Mouse (Mus musculus): ENCODE measurements at regions not wholly inside any gene's neighbourhood (a gene's known extent, or its start where the extent isn't known, plus 50 kb on each side); places are given as distances from the start of the nearest gene placed in this dataset.

DNA sequence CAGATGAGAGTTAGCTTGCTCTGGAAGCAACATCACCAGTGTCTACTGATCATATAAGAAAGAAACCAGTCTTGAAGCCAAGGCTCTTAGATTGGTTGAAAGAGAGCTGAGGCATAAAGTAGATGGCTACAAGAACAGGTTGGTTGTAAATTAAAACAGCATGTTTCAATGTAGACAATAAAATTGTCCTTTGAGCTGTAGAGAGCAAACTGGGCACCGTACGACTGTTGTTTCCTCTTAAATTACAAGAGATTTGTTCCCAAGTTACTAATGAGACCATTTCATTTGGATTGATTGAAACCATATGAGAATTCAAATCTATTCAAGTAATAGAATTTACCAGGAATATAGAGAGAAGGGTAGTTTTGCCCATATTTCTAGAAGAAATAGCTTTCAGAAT, 770.9 kb upstream of the Adgrl2 start:
- Histone ChIP-seq H3K4me3 (ENCODE audit: insufficient read depth, low read length) (no peak overlapping the region), H3K4me1 (ENCODE audit: control insufficient read depth, insufficient read depth, low read length) (no peaks in the 10 kb centered on the region), H3K27ac (ENCODE audit: insufficient read depth, low read length) (no peak overlapping the region)
- TF ChIP-seq POLR2A (IDR thresholded peaks at IDR 0.05; ENCODE audit: extremely low read depth, insufficient read depth, low read length) = no peak
- no peak for TF ChIP-seq CTCF (IDR thresholded peaks at IDR 0.05; ENCODE audit: extremely low read depth, insufficient read depth, low read length)

DNA sequence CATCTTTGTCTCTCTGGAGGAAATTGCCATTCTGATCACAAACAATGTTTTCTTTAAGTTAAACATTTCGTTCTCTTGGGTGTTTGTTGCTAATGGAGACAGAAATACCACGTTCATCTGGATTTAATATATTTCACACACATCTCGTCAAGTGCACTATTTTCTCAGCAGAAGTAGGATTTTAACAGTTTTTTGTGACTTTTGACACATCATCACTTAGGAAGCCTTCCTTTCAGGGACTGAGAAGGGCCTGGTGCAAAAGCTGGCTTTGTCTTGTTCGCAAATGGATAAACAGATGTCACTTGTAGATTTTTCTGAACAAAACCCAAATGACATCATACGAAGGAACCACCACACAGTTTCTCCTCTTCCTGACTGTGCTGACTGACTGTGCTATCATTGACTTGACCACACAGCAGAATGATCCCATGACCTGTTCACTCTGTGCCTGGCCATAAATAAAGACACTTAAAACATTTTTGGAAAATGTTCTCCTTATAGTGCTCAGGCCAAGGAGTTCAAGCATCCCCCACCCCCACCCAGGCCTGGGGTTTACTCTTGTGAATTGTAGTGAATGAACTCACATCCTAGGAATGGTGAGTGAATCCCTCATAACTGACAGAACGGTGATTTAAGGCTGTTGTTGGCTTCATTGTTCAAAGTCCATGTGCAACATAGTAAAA, 767.7 kb upstream of the Adgrl2 start:
- Histone ChIP-seq H3K27ac (ENCODE audit: insufficient read depth, low read length) (no peak overlapping the region), H3K4me3 (ENCODE audit: insufficient read depth, low read length) (no peak overlapping the region), H3K4me1 (ENCODE audit: control insufficient read depth, insufficient read depth, low read length) (no peaks in the 10 kb centered on the region)
- no peak for TF ChIP-seq POLR2A (IDR thresholded peaks at IDR 0.05; ENCODE audit: extremely low read depth, insufficient read depth, low read length)
- TF ChIP-seq CTCF (IDR thresholded peaks at IDR 0.05; ENCODE audit: extremely low read depth, insufficient read depth, low read length) = no peak

DNA sequence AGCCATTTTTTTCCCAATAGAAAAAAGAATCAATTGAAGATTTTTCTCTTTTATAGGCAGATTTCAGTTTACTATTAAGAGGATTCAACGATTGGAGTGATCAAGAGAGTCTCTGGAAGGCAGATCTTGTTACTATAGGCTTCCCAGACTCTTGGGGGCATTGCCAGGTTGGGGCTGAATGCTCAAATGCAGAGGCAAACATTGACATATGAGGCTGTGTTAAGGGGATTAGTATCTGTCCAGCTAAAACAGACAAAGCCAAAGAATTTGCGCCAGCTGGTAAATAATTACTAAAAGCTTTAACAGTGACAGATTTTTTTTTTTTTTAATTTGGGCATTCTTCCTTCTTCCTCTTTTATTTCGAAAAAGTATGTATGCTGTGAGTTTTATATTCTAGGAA, 745.7 kb upstream of the Adgrl2 start:
- no peak for TF ChIP-seq POLR2A (IDR thresholded peaks at IDR 0.05; ENCODE audit: extremely low read depth, insufficient read depth, low read length)
- no peak for TF ChIP-seq CTCF (IDR thresholded peaks at IDR 0.05; ENCODE audit: extremely low read depth, insufficient read depth, low read length)
- H3K4me3 ChIP-seq (ENCODE audit: insufficient read depth, low read length) = no peak overlapping the region

DNA sequence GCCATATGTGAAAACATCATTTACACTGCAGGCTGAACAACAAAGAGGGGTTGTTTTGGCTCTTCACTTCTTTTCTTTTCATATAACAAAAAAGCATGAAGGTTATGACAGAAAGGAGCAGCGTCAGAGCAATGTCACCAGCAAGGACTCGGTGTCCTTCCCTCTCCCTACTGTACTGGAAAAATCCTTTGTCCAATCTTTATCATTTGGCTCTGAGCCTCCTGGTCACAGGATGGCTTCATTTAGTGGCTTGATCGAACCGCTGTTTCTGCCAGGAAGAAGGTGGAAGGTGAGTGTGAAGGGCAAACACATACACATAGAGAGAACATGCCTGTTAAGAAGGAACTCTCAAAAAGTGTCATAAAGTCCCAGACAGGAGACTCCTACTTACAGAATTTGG, 735.9 kb upstream of the Adgrl2 start:
- Histone ChIP-seq H3K4me3 (ENCODE audit: insufficient read depth, low read length) (no peak overlapping the region), H3K4me1 (ENCODE audit: control insufficient read depth, insufficient read depth, low read length) (no peaks in the 10 kb centered on the region), H3K27ac (ENCODE audit: insufficient read depth, low read length) (no peak overlapping the region)
- TF ChIP-seq CTCF (IDR thresholded peaks at IDR 0.05; ENCODE audit: extremely low read depth, insufficient read depth, low read length) = no peak
- no peak for TF ChIP-seq POLR2A (IDR thresholded peaks at IDR 0.05; ENCODE audit: extremely low read depth, insufficient read depth, low read length)

More for the DNA sequence above, 745.7 kb upstream of the Adgrl2 start:
- Histone ChIP-seq H3K4me1 (ENCODE audit: control insufficient read depth, insufficient read depth, low read length) (no peaks in the 10 kb centered on the region), H3K27ac (ENCODE audit: insufficient read depth, low read length) (no peak overlapping the region)

DNA sequence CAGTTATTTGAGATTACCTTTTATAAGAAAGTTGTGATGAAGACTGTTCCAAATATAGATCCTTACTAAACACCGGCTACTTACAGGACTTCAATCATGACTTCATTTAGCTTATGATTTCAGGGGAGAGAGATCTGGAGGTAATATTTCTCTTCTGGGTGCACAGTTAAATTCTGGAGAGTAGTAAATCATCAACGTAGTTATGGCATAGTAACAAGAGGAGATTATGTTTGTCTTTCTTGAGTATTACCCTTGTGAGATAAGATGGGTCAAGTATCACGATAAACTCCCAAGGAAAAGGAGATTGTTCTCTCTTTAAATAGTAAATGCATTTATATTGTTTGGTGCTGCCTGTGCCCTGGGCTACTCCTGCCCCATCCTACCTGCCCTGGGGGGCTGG, 734.5 kb upstream of the Adgrl2 start:
- Histone ChIP-seq H3K4me1 (ENCODE audit: control insufficient read depth, insufficient read depth, low read length) (no peaks in the 10 kb centered on the region), H3K27ac (ENCODE audit: insufficient read depth, low read length) (no peak overlapping the region), H3K4me3 (ENCODE audit: insufficient read depth, low read length) (no peak overlapping the region)
- TF ChIP-seq POLR2A (IDR thresholded peaks at IDR 0.05; ENCODE audit: extremely low read depth, insufficient read depth, low read length) = no peak
- no peak for TF ChIP-seq CTCF (IDR thresholded peaks at IDR 0.05; ENCODE audit: extremely low read depth, insufficient read depth, low read length)

DNA sequence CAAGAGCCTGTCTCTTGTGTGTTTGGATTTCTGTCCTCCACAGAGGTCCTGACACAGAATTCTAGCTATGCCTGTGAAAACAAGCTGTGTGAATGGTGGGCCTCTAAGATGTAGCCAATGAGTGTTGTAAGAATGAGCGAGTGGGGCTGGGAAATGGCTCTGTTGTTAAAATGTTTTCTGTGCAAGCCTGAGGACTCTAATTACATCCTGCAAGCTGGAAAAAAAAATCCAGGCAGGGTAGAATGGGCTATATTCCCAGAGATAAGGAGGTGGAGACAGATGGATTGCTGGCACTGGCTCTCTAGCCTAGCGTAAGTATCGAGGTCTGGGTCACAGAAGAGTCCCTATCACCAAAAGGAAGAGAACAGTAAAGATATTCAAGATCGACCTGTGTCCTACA, 731.5 kb upstream of the Adgrl2 start:
- TF ChIP-seq POLR2A (IDR thresholded peaks at IDR 0.05; ENCODE audit: extremely low read depth, insufficient read depth, low read length) (no peak), CTCF (IDR thresholded peaks at IDR 0.05; ENCODE audit: extremely low read depth, insufficient read depth, low read length) (no peak)
- no peak overlapping the region for H3K27ac ChIP-seq (ENCODE audit: insufficient read depth, low read length)
- H3K4me3 ChIP-seq (ENCODE audit: insufficient read depth, low read length) = no peak overlapping the region
- H3K4me1 ChIP-seq (ENCODE audit: control insufficient read depth, insufficient read depth, low read length) = no peaks in the 10 kb centered on the region

DNA sequence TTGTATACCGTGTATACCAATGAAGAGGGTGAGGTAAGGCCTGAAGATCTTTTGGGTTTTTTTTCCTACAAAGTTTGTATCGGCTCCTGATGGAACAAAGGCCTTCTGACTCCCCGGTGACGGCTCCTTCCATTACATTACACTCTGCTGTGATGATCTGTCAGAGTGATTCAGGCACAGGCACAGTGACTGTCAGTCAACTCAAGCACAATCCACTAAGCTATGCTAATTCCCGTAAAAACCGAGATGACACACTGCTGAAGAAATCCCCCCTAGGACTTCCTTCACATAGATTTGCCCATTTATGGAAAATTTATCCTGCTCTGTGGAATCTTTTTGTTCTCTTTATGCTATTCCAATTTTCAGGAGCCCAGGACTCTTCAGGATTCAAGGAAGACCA, 730.0 kb upstream of the Adgrl2 start:
- TF ChIP-seq CTCF (IDR thresholded peaks at IDR 0.05; ENCODE audit: extremely low read depth, insufficient read depth, low read length) = no peak
- TF ChIP-seq POLR2A (IDR thresholded peaks at IDR 0.05; ENCODE audit: extremely low read depth, insufficient read depth, low read length) = no peak
- H3K4me3 ChIP-seq (ENCODE audit: insufficient read depth, low read length) = no peak overlapping the region
- no peak overlapping the region for H3K27ac ChIP-seq (ENCODE audit: insufficient read depth, low read length)

DNA sequence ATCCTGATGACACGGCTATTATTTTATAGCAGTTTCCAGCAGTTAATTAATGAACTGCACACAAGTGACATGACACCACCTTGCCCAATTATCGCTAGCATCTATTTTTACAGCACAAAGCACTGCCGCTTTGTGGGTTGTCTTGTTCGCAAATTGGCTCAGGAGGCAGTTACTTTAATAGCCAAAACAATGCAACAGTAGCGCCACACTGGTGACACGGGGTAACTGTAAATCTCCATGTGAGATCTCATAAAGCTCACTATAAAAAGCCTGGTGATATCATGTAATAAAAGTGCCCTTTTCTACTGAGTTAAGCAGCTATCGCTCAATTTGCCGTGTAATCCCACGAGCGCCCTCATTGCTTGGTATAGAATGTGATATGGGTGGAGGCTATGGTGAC, 715.4 kb upstream of the Adgrl2 start:
- TF ChIP-seq CTCF (IDR thresholded peaks at IDR 0.05; ENCODE audit: extremely low read depth, insufficient read depth, low read length) = no peak
- TF ChIP-seq POLR2A (IDR thresholded peaks at IDR 0.05; ENCODE audit: extremely low read depth, insufficient read depth, low read length) = no peak
- H3K4me1 ChIP-seq (ENCODE audit: control insufficient read depth, insufficient read depth, low read length) = no peaks in the 10 kb centered on the region
- peak overlapping the region; percentile 48 for H3K4me3 ChIP-seq (ENCODE audit: insufficient read depth, low read length)
- no peak overlapping the region for H3K27ac ChIP-seq (ENCODE audit: insufficient read depth, low read length)

More for the DNA sequence above, 730.0 kb upstream of the Adgrl2 start:
- H3K4me1 ChIP-seq (ENCODE audit: control insufficient read depth, insufficient read depth, low read length) = no peaks in the 10 kb centered on the region

DNA sequence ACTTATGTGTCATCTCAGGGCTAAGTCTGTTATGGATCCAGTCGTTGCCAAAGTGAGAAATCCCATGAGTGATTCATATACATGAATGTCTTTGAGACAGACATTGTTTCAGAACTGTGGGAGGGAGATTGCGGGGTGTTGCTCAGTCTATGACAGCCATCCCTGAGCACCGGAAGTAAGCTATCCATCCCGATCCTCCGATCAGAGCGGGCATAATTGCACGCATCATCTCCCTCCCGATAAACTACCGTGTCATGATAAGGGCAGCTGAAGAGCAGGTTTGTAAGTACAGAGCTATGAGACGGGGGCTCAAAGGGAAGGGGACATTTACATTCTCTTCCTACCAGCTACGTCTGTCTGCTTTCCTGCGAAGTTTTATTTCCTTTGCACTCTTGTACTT, 715.0 kb upstream of the Adgrl2 start:
- Histone ChIP-seq H3K4me3 (ENCODE audit: insufficient read depth, low read length) (peak overlapping the region; percentile 48), H3K4me1 (ENCODE audit: control insufficient read depth, insufficient read depth, low read length) (no peaks in the 10 kb centered on the region), H3K27ac (ENCODE audit: insufficient read depth, low read length) (no peak overlapping the region)
- TF ChIP-seq CTCF (IDR thresholded peaks at IDR 0.05; ENCODE audit: extremely low read depth, insufficient read depth, low read length) (no peak), POLR2A (IDR thresholded peaks at IDR 0.05; ENCODE audit: extremely low read depth, insufficient read depth, low read length) (no peak)

DNA sequence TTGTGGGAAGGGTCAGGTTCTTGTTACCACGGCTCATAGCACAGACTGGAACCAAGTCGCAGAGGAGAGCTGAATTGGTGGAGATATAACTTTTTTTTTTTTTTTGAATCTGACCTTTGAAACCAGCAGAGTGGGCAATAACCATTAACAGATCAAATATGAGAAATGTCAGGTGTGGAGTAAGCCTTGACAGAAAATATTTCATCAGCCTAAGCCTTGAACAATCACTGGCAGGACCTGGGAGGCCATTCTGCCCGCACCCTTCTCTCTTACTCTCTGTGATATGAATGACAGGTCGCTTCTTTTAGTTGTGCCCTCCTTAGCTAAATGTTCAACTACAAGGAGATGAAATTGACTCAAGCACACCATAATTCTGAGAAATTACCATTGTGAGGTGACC, 714.1 kb upstream of the Adgrl2 start:
- H3K4me3 ChIP-seq (ENCODE audit: insufficient read depth, low read length) = no peak overlapping the region
- H3K27ac ChIP-seq (ENCODE audit: insufficient read depth, low read length) = no peak overlapping the region
- no peaks in the 10 kb centered on the region for H3K4me1 ChIP-seq (ENCODE audit: control insufficient read depth, insufficient read depth, low read length)
- TF ChIP-seq POLR2A (IDR thresholded peaks at IDR 0.05; ENCODE audit: extremely low read depth, insufficient read depth, low read length) (no peak), CTCF (IDR thresholded peaks at IDR 0.05; ENCODE audit: extremely low read depth, insufficient read depth, low read length) (no peak)

All from cortical plate, adult 2 months (tissue).